Mouse (Mus musculus): Measurements from ENCODE around the gene Vps8.
"Not testable (repeated sequence)": the region's sequence is repeated elsewhere in the genome, so short reads cannot be mapped to it uniquely, and the experiment has no call there.

Gene Vps8

GRCm38 (mm10) chr16:21655291-21655690 lies 232.4 kb downstream of the Vps8 start:
- in situ Hi-C loops (cut with MboI, MseI), result no loop called here

- in situ Hi-C loops (cut with MboI, MseI), result no loop called here
Measured at GRCm38 (mm10) chr16:21655961-21656360, 233.0 kb downstream of the Vps8 start.

- in situ Hi-C loops (cut with MboI, MseI), result no loop called here
Measured at GRCm38 (mm10) chr16:21664633-21665363, 241.9 kb downstream of the Vps8 start.

GRCm38 (mm10) chr16:21665423-21665986 lies 242.6 kb downstream of the Vps8 start:
- in situ Hi-C loops (cut with MboI, MseI), result no loop called here

GRCm38 (mm10) chr16:21671878-21672277 lies 249.0 kb downstream of the Vps8 start:
- in situ Hi-C loops (cut with MboI, MseI), result no loop called here

- in situ Hi-C loops (cut with MboI, MseI), result not testable (repeated sequence)
Measured at GRCm38 (mm10) chr16:21673046-21673445, 250.1 kb downstream of the Vps8 start.

GRCm38 (mm10) chr16:21673651-21674050 lies 250.7 kb downstream of the Vps8 start:
- in situ Hi-C loops (cut with MboI, MseI), result not testable (repeated sequence)

GRCm38 (mm10) chr16:21676791-21677190 lies 253.9 kb downstream of the Vps8 start:
- in situ Hi-C loops (cut with MboI, MseI), result no loop called here

- in situ Hi-C loops (cut with MboI, MseI), result no loop called here
Measured at GRCm38 (mm10) chr16:21687406-21687805, 264.5 kb downstream of the Vps8 start.

GRCm38 (mm10) chr16:21689141-21689540 lies 266.2 kb downstream of the Vps8 start:
- in situ Hi-C loops (cut with MboI, MseI), result no loop called here

GRCm38 (mm10) chr16:21690216-21690755 lies 267.4 kb downstream of the Vps8 start:
- in situ Hi-C loops (cut with MboI, MseI), result no loop called here

- in situ Hi-C loops (cut with MboI, MseI), result no loop called here
Measured at GRCm38 (mm10) chr16:21693981-21694462, 271.1 kb downstream of the Vps8 start.
